Comparison of ENCODE assay signal across 23 mouse cellular contexts in the genomic region with DNA sequence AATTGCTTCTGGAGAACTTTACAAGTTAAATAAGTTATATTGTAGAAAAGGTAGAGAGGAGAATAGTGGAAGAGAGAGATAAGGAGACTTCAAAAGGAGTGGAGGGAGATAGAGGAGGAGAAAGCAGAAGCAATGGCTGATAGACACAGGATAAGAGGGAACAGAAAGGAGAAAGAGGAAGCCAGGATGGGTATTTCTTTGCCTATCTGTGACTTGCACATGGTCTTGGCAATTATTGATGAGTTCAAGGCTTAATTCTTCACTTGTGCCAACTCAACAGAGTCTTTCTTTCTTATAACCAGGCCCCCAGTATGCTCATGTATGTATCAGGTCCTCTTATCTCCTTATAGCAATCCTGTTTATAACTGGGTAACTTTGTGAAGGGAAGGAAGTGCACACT.
A peak's percentile ranks its signal among the peaks of the same experiment; 100 is the strongest.
DNase-seq lines count a peak whose midpoint lies in the region; ATAC-seq and TF ChIP-seq lines count a peak whose summit lies in the region.
"Had no signal": no experiment of that assay in that cellular context is flagged by ENCODE, and none has a peak within 500 bp of the region (broad histone marks: within the 10 kb centered on the region; RNA-seq: fewer than 3 reads in every experiment).

No protein-coding gene starts in this region.

- DNase-seq in 416B (ENCODE audit: low read depth) (peak; percentile 13), G1E (ENCODE audit: low spot score) (peak; percentile 46)
- no peak for DNase-seq in kidney, adult 8-10 months
- DNase-seq in thymus, postnatal 36 days: no peak
- DNase-seq in left cerebral cortex, adult 2 months (ENCODE audit: extremely low spot score in 1 of 2, low spot score in 2 of 2): no peak
- DNase-seq in left cerebral cortex, postnatal 25 days (ENCODE audit: low spot score in 2 of 2): no peak
- DNase-seq: adrenal gland, postnatal 25 days; cerebellum, adult 2 months; cerebellum, postnatal 36 days; gastrocnemius, postnatal 25 days; heart, postnatal 10 days; kidney, adult 9 months; kidney, postnatal 25 days; lung, adult 2 months; retina, postnatal 1 day; thymus, adult 2 months had no signal

- H3K4me2 ChIP-seq in liver, embryonic 16.5 days (ENCODE audit: low read depth, low read length): peak overlapping the region; percentile 6; the same call in 1 of the 2 replicates
- H3K4me2 ChIP-seq: forebrain, embryonic 15.5 days; hindbrain, embryonic 13.5 days; midbrain, embryonic 11.5 days had no signal

- H3K27ac ChIP-seq in liver, embryonic 16.5 days (ENCODE audit: low read length): peak overlapping the region; percentile 43; the same call in 1 of the 2 replicates
- H3K27ac ChIP-seq in left cerebral cortex, adult 2 months: no peak overlapping the region
- H3K27ac ChIP-seq: forebrain, embryonic 15.5 days; heart, embryonic 10.5 days; hindbrain, embryonic 13.5 days had no signal

- no peak overlapping the region for H3K9ac ChIP-seq in liver, embryonic 16.5 days (ENCODE audit: low read depth, low read length)
- H3K9ac ChIP-seq: forebrain, embryonic 15.5 days; hindbrain, embryonic 13.5 days had no signal

- peak; percentile 92 for ATAC-seq in G1E (ENCODE audit: extremely low read depth, insufficient number of reproducible peaks, low FRiP score, poor library complexity, severe bottlenecking)
- peak; percentile 60 for ATAC-seq in erythroid progenitor cell, adult 5-6 weeks (replicated peaks; ENCODE audit: low FRiP score, poor library complexity, severe bottlenecking)
- ATAC-seq in liver, embryonic 16.5 days (ENCODE audit: low read depth): peak; percentile 79
- ATAC-seq: forebrain, embryonic 15.5 days had no signal

- H3K27me3 ChIP-seq in G1E (ENCODE audit: insufficient read depth, low read length): no peaks in the 10 kb centered on the region
- H3K27me3 ChIP-seq in liver, embryonic 16.5 days (ENCODE audit: control insufficient read depth, insufficient read depth, low read depth, low read length): no peaks in the 10 kb centered on the region
- H3K27me3 ChIP-seq: forebrain, embryonic 15.5 days; hindbrain, embryonic 13.5 days had no signal

- no peak for TF ChIP-seq CTCF in G1E (IDR thresholded peaks at IDR 0.05; ENCODE audit: low read depth, low read length)
- TF ChIP-seq CTCF in left cerebral cortex, adult 2 months (IDR thresholded peaks at IDR 0.05): no peak

- H3K4me1 ChIP-seq in G1E (ENCODE audit: insufficient read depth, low read depth, low read length): peaks cover 64% of the 10 kb centered on the region
- H3K4me1 ChIP-seq in liver, embryonic 16.5 days (ENCODE audit: control insufficient read depth, low read depth, low read length): peaks cover 38% of the 10 kb centered on the region
- H3K4me1 ChIP-seq: forebrain, embryonic 15.5 days; heart, embryonic 10.5 days; hindbrain, embryonic 13.5 days had no signal

- H3K9me3 ChIP-seq in G1E (replicated peaks): no peaks in the 10 kb centered on the region
- H3K9me3 ChIP-seq in liver, embryonic 16.5 days (replicated peaks; ENCODE audit: control insufficient read depth, low read length): no peaks in the 10 kb centered on the region
- H3K9me3 ChIP-seq: forebrain, embryonic 15.5 days; heart, embryonic 10.5 days; hindbrain, embryonic 13.5 days had no signal

- no peak overlapping the region for H3K4me3 ChIP-seq in G1E (ENCODE audit: low read depth, low read length)
- H3K4me3 ChIP-seq in liver, embryonic 16.5 days (ENCODE audit: low read depth, low read length): no peak overlapping the region
- H3K4me3 ChIP-seq in left cerebral cortex, adult 2 months: no peak overlapping the region
- H3K4me3 ChIP-seq: erythroblast, embryonic 14.5 days; forebrain, embryonic 15.5 days; heart, embryonic 10.5 days; hindbrain, embryonic 13.5 days had no signal

- intact Hi-C loops in left cerebral cortex, adult 2 months (cut with DNase I): no loop called here
- intact Hi-C loops in left cerebral cortex, postnatal 25 days (cut with DNase I): no loop called here

- H3K36me3 ChIP-seq in G1E (replicated peaks): no peaks in the 10 kb centered on the region
- H3K36me3 ChIP-seq in liver, embryonic 16.5 days (ENCODE audit: control insufficient read depth, insufficient read depth): no peaks in the 10 kb centered on the region
- H3K36me3 ChIP-seq: forebrain, embryonic 15.5 days; heart, embryonic 10.5 days; hindbrain, embryonic 13.5 days had no signal

Comparison
In these comparisons a context has a peak if more than half of its experiments do, and no peak if none do; other contexts are left out.
1. DNase-seq: peak in 416B (single experiment) and G1E (single experiment); none in kidney, adult 8-10 months (0 of 2), thymus, postnatal 36 days (0 of 2), left cerebral cortex, adult 2 months (0 of 2) and left cerebral cortex, postnatal 25 days (0 of 2).
2. Peak in every context shown above with its lines, with median percentiles within 50 percentile points of each other: ATAC-seq.